Mouse (Mus musculus): Measurements from ENCODE around the gene Cabp2.
"Not testable (repeated sequence)": the region's sequence is repeated elsewhere in the genome, so short reads cannot be mapped to it uniquely, and the experiment has no call there.

The Cabp2 gene

GRCm38 (mm10) chr19:4056727-4057126 is 24.7 kb upstream of the Cabp2 start:
- no peak for DNase-seq

- DNase-seq, result no peak
Observed at GRCm38 (mm10) chr19:4057389-4057788, 24.0 kb upstream of the Cabp2 start.

GRCm38 (mm10) chr19:4057962-4058361 is 23.4 kb upstream of the Cabp2 start:
- DNase-seq, result no peak

GRCm38 (mm10) chr19:4058581-4058980 is 22.8 kb upstream of the Cabp2 start:
- no peak for DNase-seq

- DNase-seq, result no peak
Observed at GRCm38 (mm10) chr19:4059069-4059740, 22.2 kb upstream of the Cabp2 start, which contains the start of gene Gstp3. TSS of gene Gstp3 (minus strand) at chr19:4059569.

- DNase-seq, result not testable (repeated sequence)
Observed at GRCm38 (mm10) chr19:4060044-4060898, 21.1 kb upstream of the Cabp2 start.

- no peak for DNase-seq
Observed at GRCm38 (mm10) chr19:4060899-4061465, 20.4 kb upstream of the Cabp2 start.

GRCm38 (mm10) chr19:4063357-4063756 is 18.0 kb upstream of the Cabp2 start:
- DNase-seq, result not testable (repeated sequence)

GRCm38 (mm10) chr19:4064501-4064900 is 16.9 kb upstream of the Cabp2 start:
- DNase-seq, result not testable (repeated sequence)

GRCm38 (mm10) chr19:4066280-4066679 is 15.1 kb upstream of the Cabp2 start:
- DNase-seq, result no peak

- no peak for DNase-seq
Observed at GRCm38 (mm10) chr19:4066877-4067276, 14.5 kb upstream of the Cabp2 start.

- not testable (repeated sequence) for DNase-seq
Observed at GRCm38 (mm10) chr19:4068242-4068641, 13.1 kb upstream of the Cabp2 start.

GRCm38 (mm10) chr19:4068717-4069410 is 12.5 kb upstream of the Cabp2 start:
- no peak for DNase-seq

- DNase-seq, result no peak
Observed at GRCm38 (mm10) chr19:4070311-4070710, 11.1 kb upstream of the Cabp2 start.

GRCm38 (mm10) chr19:4070756-4071155 is 10.6 kb upstream of the Cabp2 start:
- DNase-seq, result no peak

- no peak for DNase-seq
Observed at GRCm38 (mm10) chr19:4071406-4071805, 10.0 kb upstream of the Cabp2 start.

- DNase-seq, result no peak
Observed at GRCm38 (mm10) chr19:4072706-4073424, 8.5 kb upstream of the Cabp2 start.

- no peak for DNase-seq
Observed at GRCm38 (mm10) chr19:4075531-4075930, 5.8 kb upstream of the Cabp2 start.

- no peak for DNase-seq
Observed at GRCm38 (mm10) chr19:4079594-4079993, 1.8 kb upstream of the Cabp2 start.

- DNase-seq, result no peak
Observed at GRCm38 (mm10) chr19:4080511-4081009, 818 bp upstream of the Cabp2 start.

- no peak for DNase-seq
Observed at GRCm38 (mm10) chr19:4082219-4082965, 1.0 kb downstream of the Cabp2 start.
